Mouse (Mus musculus): ENCODE measurements around the gene Arhgap27. TPM values are rescaled to one million over a fixed set of nuclear protein-coding genes. Genes with fewer than 3 reads are reported as not detected.

The Arhgap27 gene
- polyA plus RNA-seq, 1 experiment from 2014 or later, result 3.4 TPM

DNA sequence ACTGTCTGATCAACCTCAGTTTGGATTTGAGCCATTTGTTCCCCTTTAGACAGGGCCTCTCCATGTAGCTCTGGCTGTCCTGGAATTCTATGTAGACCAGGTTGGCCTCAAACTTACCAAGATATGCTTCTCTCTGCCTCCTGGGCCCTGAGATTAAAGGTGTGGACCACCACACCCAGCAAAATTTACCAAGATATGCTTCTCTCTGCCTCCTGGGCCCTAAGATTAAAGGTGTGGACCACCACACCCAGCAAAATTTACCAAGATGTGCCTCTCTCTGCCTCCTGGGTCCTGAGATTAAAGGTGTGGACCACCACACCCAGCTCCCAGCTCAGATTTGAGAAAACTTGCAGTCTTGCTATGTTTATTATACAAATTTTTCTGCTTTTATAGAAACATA, 41.1 kb upstream of the Arhgap27 start:
- Histone ChIP-seq H3K27ac (ENCODE audit: low read depth, low read length) (no peak overlapping the region), H3K36me3 (ENCODE audit: control insufficient read depth, insufficient read depth, low read length) (peaks cover 7% of the 10 kb centered on the region; the same call in 1 of the 2 replicates), H3K9me3 (replicated peaks; ENCODE audit: control insufficient read depth, low read length) (no peaks in the 10 kb centered on the region), H3K27me3 (ENCODE audit: control insufficient read depth, insufficient read depth, low read length) (no peaks in the 10 kb centered on the region), H3K9ac (ENCODE audit: low read depth, low read length) (no peak overlapping the region), H3K4me2 (no peak overlapping the region), H3K4me3 (ENCODE audit: low read depth, low read length) (no peak overlapping the region), H3K4me1 (ENCODE audit: control insufficient read depth, insufficient read depth, low read length) (no peaks in the 10 kb centered on the region)
- ATAC-seq (replicated peaks; ENCODE audit: insufficient number of reproducible peaks, low FRiP score, low TSS enrichment), result no peak

DNA sequence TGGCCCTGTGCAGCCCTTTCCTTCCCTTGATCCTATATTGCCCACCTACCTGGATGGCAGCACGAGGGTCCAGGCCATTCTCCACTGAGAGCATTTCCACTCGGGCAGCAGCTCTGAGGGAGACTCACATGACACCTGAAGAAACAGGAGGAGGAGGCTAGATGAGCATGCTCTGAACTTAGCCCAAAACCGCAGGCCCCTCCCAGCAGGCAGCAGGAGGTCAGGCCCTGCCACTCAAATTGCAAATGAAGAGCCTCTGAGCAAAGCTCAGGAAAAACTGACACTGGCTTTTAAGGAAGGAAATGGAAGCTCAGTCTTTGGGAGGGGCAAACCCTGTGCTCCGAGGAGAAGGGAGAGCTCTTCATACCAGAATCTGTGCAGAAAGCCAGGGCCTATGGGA, 40.3 kb upstream of the Arhgap27 start:
- H3K4me1 ChIP-seq (ENCODE audit: control insufficient read depth, insufficient read depth, low read length), result no peaks in the 10 kb centered on the region
- H3K4me3 ChIP-seq (ENCODE audit: low read depth, low read length), result no peak overlapping the region
- peaks cover 7% of the 10 kb centered on the region; the same call in 1 of the 2 replicates for H3K36me3 ChIP-seq (ENCODE audit: control insufficient read depth, insufficient read depth, low read length)
- H3K9ac ChIP-seq (ENCODE audit: low read depth, low read length), result no peak overlapping the region
- H3K9me3 ChIP-seq (replicated peaks; ENCODE audit: control insufficient read depth, low read length), result no peaks in the 10 kb centered on the region
- H3K27me3 ChIP-seq (ENCODE audit: control insufficient read depth, insufficient read depth, low read length), result no peaks in the 10 kb centered on the region
- H3K27ac ChIP-seq (ENCODE audit: low read depth, low read length), result no peak overlapping the region
- 55% methylated on average over 4 of the region's 4 CpGs for WGBS (ENCODE audit: insufficient replicate concordance)
- no peak overlapping the region for H3K4me2 ChIP-seq
- ATAC-seq (replicated peaks; ENCODE audit: insufficient number of reproducible peaks, low FRiP score, low TSS enrichment), result no peak

DNA sequence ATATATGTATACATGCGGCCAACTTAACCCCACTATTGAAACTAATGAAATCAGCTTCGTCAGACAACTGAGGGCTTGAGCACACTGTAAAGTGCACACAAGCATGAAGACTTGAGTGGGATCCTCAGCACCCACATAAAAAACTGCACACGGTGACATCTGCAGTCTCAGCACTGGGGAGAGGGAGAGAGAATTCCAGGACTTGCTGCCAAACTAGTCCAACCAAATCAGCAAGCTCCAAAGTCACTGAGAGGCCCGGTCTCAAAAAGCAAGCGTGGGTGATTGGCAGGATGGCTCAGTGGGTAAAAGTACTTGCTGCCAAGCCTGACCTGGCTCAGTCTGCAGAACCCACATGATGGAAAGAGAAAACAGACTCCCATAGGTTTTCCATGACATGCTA, 39.2 kb upstream of the Arhgap27 start:
- WGBS (ENCODE audit: insufficient replicate concordance), result 87% methylated on average over 5 of the region's 5 CpGs
- ATAC-seq (replicated peaks; ENCODE audit: insufficient number of reproducible peaks, low FRiP score, low TSS enrichment), result no peak
- H3K27me3 ChIP-seq (ENCODE audit: control insufficient read depth, insufficient read depth, low read length), result no peaks in the 10 kb centered on the region
- no peak overlapping the region for H3K9ac ChIP-seq (ENCODE audit: low read depth, low read length)
- no peaks in the 10 kb centered on the region for H3K9me3 ChIP-seq (replicated peaks; ENCODE audit: control insufficient read depth, low read length)
- no peaks in the 10 kb centered on the region for H3K4me1 ChIP-seq (ENCODE audit: control insufficient read depth, insufficient read depth, low read length)
- no peak overlapping the region for H3K27ac ChIP-seq (ENCODE audit: low read depth, low read length)
- no peak overlapping the region for H3K4me3 ChIP-seq (ENCODE audit: low read depth, low read length)
- no peak overlapping the region for H3K4me2 ChIP-seq
- peaks cover 7% of the 10 kb centered on the region; the same call in 1 of the 2 replicates for H3K36me3 ChIP-seq (ENCODE audit: control insufficient read depth, insufficient read depth, low read length)

DNA sequence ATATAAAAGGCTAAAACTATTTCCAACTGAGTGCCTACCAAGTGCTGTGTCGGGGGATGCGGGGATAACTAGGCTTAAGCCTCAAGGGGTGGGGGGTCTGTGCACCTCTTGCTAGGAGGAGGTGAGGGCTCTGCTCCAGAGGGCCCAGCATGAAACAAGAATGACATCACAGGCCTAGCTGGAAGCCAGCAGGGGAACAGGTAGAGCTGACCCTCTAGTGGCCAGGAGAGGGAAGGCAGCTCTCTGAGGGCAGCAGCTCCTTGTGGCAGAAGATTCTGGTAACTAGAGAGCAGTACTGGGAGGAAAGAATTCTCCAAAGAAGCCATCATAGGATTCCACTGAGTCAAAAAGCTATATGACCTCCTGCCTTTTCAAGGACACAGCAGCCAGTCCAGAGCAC, 38.7 kb upstream of the Arhgap27 start:
- H3K27me3 ChIP-seq (ENCODE audit: control insufficient read depth, insufficient read depth, low read length), result no peaks in the 10 kb centered on the region
- 50% methylated on average over 2 of the region's 2 CpGs for WGBS (ENCODE audit: insufficient replicate concordance)
- H3K4me2 ChIP-seq, result no peak overlapping the region
- H3K27ac ChIP-seq (ENCODE audit: low read depth, low read length), result no peak overlapping the region
- no peak overlapping the region for H3K4me3 ChIP-seq (ENCODE audit: low read depth, low read length)
- peaks cover 7% of the 10 kb centered on the region; the same call in 1 of the 2 replicates for H3K36me3 ChIP-seq (ENCODE audit: control insufficient read depth, insufficient read depth, low read length)
- H3K9ac ChIP-seq (ENCODE audit: low read depth, low read length), result no peak overlapping the region
- H3K4me1 ChIP-seq (ENCODE audit: control insufficient read depth, insufficient read depth, low read length), result no peaks in the 10 kb centered on the region
- H3K9me3 ChIP-seq (replicated peaks; ENCODE audit: control insufficient read depth, low read length), result no peaks in the 10 kb centered on the region
- no peak for ATAC-seq (replicated peaks; ENCODE audit: insufficient number of reproducible peaks, low FRiP score, low TSS enrichment)

DNA sequence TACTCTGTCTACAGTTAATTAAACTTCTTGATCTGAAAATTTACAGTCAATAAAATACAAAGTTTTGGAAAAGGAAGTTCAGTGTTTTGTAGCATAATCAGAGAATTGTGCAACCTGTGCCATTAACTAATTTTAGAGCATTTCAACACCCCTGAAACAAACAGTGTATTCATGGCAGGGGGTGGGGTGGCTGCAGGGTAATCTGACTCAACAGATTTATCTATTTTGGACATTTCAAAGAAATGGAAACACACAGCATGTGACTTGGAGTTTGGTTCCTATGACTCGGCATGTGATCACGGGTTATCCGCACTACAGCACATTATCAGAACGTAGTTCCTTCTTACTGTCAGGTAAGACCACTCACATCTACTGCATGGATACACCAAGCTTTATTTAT, 36.5 kb upstream of the Arhgap27 start:
- no peak overlapping the region for H3K4me2 ChIP-seq
- H3K4me1 ChIP-seq (ENCODE audit: control insufficient read depth, insufficient read depth, low read length), result no peaks in the 10 kb centered on the region
- H3K27ac ChIP-seq (ENCODE audit: low read depth, low read length), result no peak overlapping the region
- no peak overlapping the region for H3K4me3 ChIP-seq (ENCODE audit: low read depth, low read length)
- no peaks in the 10 kb centered on the region for H3K27me3 ChIP-seq (ENCODE audit: control insufficient read depth, insufficient read depth, low read length)
- 81% methylated on average over 4 of the region's 4 CpGs for WGBS (ENCODE audit: insufficient replicate concordance)
- ATAC-seq (replicated peaks; ENCODE audit: insufficient number of reproducible peaks, low FRiP score, low TSS enrichment), result no peak
- no peak overlapping the region for H3K9ac ChIP-seq (ENCODE audit: low read depth, low read length)
- H3K36me3 ChIP-seq (ENCODE audit: control insufficient read depth, insufficient read depth, low read length), result peaks cover 20% of the 10 kb centered on the region
- no peaks in the 10 kb centered on the region for H3K9me3 ChIP-seq (replicated peaks; ENCODE audit: control insufficient read depth, low read length)

DNA sequence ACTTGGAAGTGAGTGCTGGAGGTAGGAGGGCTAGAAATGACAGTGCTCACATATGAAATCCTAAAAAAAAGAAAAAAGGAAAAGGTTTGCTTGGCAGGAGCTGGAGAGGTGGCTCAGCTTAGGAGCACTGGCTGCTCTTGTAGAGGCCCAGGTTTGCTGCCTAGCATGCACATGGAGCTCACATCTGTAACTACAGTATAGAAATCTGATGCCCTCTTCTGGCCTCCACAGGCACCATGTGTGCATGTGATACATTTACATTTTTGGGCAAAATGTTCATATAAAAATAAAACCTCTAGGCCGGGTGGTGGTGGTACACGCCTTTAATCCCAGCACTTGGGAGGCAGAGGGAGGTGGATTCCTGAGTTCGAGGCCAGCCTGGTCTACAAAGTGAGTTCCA, 35.6 kb upstream of the Arhgap27 start:
- Histone ChIP-seq H3K27ac (ENCODE audit: low read depth, low read length) (no peak overlapping the region), H3K27me3 (ENCODE audit: control insufficient read depth, insufficient read depth, low read length) (no peaks in the 10 kb centered on the region), H3K4me3 (ENCODE audit: low read depth, low read length) (no peak overlapping the region), H3K9me3 (replicated peaks; ENCODE audit: control insufficient read depth, low read length) (no peaks in the 10 kb centered on the region), H3K4me2 (no peak overlapping the region), H3K9ac (ENCODE audit: low read depth, low read length) (no peak overlapping the region), H3K36me3 (ENCODE audit: control insufficient read depth, insufficient read depth, low read length) (peaks cover 23% of the 10 kb centered on the region), H3K4me1 (ENCODE audit: control insufficient read depth, insufficient read depth, low read length) (no peaks in the 10 kb centered on the region)
- no peak for ATAC-seq (replicated peaks; ENCODE audit: insufficient number of reproducible peaks, low FRiP score, low TSS enrichment)
- WGBS (ENCODE audit: insufficient replicate concordance), result 81% methylated on average over 3 of the region's 3 CpGs

DNA sequence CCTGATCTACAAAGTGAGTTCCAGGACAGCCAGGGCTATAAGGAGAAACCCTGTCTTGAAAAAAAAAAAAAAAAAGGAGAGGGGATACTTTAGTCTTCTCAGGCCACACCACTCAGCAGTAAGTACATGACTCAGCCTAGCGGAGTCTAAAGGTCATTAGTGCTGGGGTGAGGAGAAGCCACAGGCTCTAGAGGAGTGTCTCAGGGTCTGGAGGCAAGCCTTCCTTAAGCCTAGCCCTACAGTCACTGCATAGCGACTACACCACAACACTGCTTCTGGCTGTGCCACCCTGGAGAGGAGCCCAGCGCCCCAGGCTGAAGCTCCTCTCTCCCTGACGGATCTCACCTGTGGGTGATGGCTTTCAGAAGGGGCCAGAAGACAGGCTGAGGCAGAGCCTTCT, 33.2 kb upstream of the Arhgap27 start:
- 90% methylated on average over 4 of the region's 4 CpGs for WGBS (ENCODE audit: insufficient replicate concordance)

DNA sequence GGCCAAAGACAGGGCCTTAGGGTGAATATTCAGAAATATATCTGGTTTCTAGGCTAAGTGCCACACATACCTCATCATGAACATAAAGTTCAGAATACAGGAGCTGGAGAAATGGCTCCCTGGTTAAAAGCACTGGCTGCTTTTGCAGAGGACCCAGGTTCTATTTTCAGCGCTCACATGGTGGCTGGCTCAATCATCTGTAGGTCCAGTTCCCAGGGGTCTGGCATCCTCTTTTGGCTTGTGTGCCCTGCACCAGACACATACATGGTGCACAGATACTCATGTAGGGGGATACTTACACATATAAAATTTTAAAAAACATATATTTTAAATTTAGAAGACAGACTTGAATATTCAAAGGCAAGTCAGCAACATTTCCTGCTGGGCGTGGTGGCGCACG, 32.7 kb upstream of the Arhgap27 start:
- Histone ChIP-seq H3K4me1 (ENCODE audit: control insufficient read depth, insufficient read depth, low read length) (no peaks in the 10 kb centered on the region), H3K4me3 (ENCODE audit: low read depth, low read length) (no peak overlapping the region), H3K27me3 (ENCODE audit: control insufficient read depth, insufficient read depth, low read length) (no peaks in the 10 kb centered on the region), H3K27ac (ENCODE audit: low read depth, low read length) (no peak overlapping the region), H3K9ac (ENCODE audit: low read depth, low read length) (no peak overlapping the region), H3K36me3 (ENCODE audit: control insufficient read depth, insufficient read depth, low read length) (peaks cover 23% of the 10 kb centered on the region), H3K9me3 (replicated peaks; ENCODE audit: control insufficient read depth, low read length) (no peaks in the 10 kb centered on the region), H3K4me2 (no peak overlapping the region)
- WGBS (ENCODE audit: insufficient replicate concordance), result 93% methylated on average over 4 of the region's 4 CpGs
- no peak for ATAC-seq (replicated peaks; ENCODE audit: insufficient number of reproducible peaks, low FRiP score, low TSS enrichment)

More for the DNA sequence above, 33.2 kb upstream of the Arhgap27 start:
- Histone ChIP-seq H3K4me2 (no peak overlapping the region), H3K4me1 (ENCODE audit: control insufficient read depth, insufficient read depth, low read length) (no peaks in the 10 kb centered on the region), H3K36me3 (ENCODE audit: control insufficient read depth, insufficient read depth, low read length) (peaks cover 23% of the 10 kb centered on the region), H3K9ac (ENCODE audit: low read depth, low read length) (no peak overlapping the region), H3K27me3 (ENCODE audit: control insufficient read depth, insufficient read depth, low read length) (no peaks in the 10 kb centered on the region), H3K4me3 (ENCODE audit: low read depth, low read length) (no peak overlapping the region), H3K9me3 (replicated peaks; ENCODE audit: control insufficient read depth, low read length) (no peaks in the 10 kb centered on the region), H3K27ac (ENCODE audit: low read depth, low read length) (no peak overlapping the region)
- no peak for ATAC-seq (replicated peaks; ENCODE audit: insufficient number of reproducible peaks, low FRiP score, low TSS enrichment)

DNA sequence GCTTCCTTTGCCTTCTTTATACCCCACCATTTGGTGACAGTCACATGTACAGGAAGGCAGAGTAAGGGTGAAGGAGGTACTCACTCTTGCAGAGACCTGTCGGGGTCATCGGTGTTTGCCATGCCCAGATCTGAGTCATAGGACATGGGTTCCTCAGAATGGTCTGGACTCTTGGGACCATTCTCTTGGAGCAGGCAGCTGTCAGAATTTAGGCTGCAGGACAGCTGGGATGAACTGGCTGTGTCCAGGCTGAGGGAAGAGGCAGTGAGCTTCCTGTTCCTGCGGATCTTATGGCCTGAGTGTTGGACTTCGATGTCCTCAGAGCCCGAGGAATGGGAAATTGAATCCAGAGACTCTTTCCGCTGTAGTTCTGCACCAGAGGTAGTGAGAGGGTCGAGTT, 31.1 kb upstream of the Arhgap27 start:
- Histone ChIP-seq H3K27me3 (ENCODE audit: control insufficient read depth, insufficient read depth, low read length) (no peaks in the 10 kb centered on the region), H3K9ac (ENCODE audit: low read depth, low read length) (no peak overlapping the region), H3K4me1 (ENCODE audit: control insufficient read depth, insufficient read depth, low read length) (no peaks in the 10 kb centered on the region), H3K4me2 (no peak overlapping the region), H3K36me3 (ENCODE audit: control insufficient read depth, insufficient read depth, low read length) (peaks cover 23% of the 10 kb centered on the region), H3K4me3 (ENCODE audit: low read depth, low read length) (no peak overlapping the region), H3K9me3 (replicated peaks; ENCODE audit: control insufficient read depth, low read length) (no peaks in the 10 kb centered on the region), H3K27ac (ENCODE audit: low read depth, low read length) (no peak overlapping the region)
- ATAC-seq (replicated peaks; ENCODE audit: insufficient number of reproducible peaks, low FRiP score, low TSS enrichment), result no peak
- 80% methylated on average over 7 of the region's 7 CpGs for WGBS (ENCODE audit: insufficient replicate concordance)
